Mouse (Mus musculus) stomach, embryonic 15.5 days (tissue): ENCODE measurements at regions not wholly inside any gene's neighbourhood (a gene's known extent, or its start where the extent isn't known, plus 50 kb on each side); places are given as distances from the start of the nearest gene placed in this dataset.

ENCODE experiments used
- ATAC-seq: fragments of 200-750 bp; cut with Nextera tagmentation; 2 replicates; pipeline ENCODE4 v1.8.0; 2017; ENCODE audit warnings: low read depth, moderate number of reproducible peaks, moderate TSS enrichment; ENCODE audit not compliant: insufficient read depth, low FRiP score
- H3K27ac ChIP-seq: fragments of 300-500 bp; sonication (generic); 2 replicates; pipeline ENCODE4 v1.5.1; 2015; ENCODE audit warnings: mild to moderate bottlenecking, inconsistent platforms
- H3K27me3 ChIP-seq: fragments of 300-500 bp; sonication (generic); replicated peaks from 2 replicates; pipeline ENCODE4 v1.6.1; 2015; ENCODE audit warnings: inconsistent platforms
- H3K36me3 ChIP-seq: fragments of 300-500 bp; sonication (generic); 2 replicates; pipeline ENCODE4 v1.6.1; 2015; ENCODE audit warnings: inconsistent platforms
- H3K4me1 ChIP-seq: fragments of 300-500 bp; sonication (generic); 2 replicates; pipeline ENCODE4 v1.6.1; 2015; ENCODE audit warnings: inconsistent platforms
- H3K4me2 ChIP-seq: fragments of 300-500 bp; sonication (generic); 2 replicates; pipeline ENCODE4 v1.6.1; 2015; ENCODE audit warnings: mild to moderate bottlenecking, inconsistent platforms
- H3K4me3 ChIP-seq: fragments of 300-500 bp; sonication (generic); replicated peaks from 2 replicates; pipeline ENCODE4 v1.5.1; 2015; ENCODE audit warnings: inconsistent platforms
- H3K9ac ChIP-seq: fragments of 300-500 bp; sonication (generic); 2 replicates; pipeline ENCODE4 v1.6.1; 2015; ENCODE audit warnings: inconsistent platforms
- H3K9me3 ChIP-seq: fragments of 300-500 bp; sonication (generic); 2 replicates; pipeline ENCODE4 v1.6.1; 2016; ENCODE audit warnings: inconsistent platforms
- WGBS: fragments of 180-500 bp; shearing (Covaris S2); methylation state at CpG from one replicate; pipeline ENCODE4 v1.1.7; 2015; 5-methylcytosine and 5-hydroxymethylcytosine counted together

DNA sequence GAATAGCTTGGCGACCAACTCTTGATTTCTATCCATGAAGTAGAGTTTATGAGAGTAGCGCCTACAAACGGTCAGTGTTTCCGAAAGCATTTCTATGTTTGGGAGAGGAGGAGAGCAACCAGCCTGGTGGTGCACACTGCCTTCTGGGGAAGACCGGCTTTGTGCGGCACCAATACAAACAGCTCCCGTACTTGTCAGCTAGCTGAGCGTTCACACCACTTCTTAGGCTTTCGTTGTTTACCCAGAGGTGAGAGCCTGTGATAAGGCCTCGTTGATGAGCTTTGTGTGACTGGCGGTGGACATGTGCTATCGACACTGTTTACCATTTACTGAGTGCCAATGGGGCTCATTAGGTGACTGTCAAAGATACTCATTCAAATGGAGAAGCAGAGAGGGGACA is 162.0 kb downstream of the Chic2 start:
- Histone ChIP-seq H3K4me3 (no peak overlapping the region), H3K9me3 (no peaks in the 10 kb centered on the region), H3K36me3 (no peaks in the 10 kb centered on the region), H3K4me1 (peaks cover 3% of the 10 kb centered on the region; the same call in 1 of the 2 replicates), H3K4me2 (no peak overlapping the region), H3K27me3 (no peaks in the 10 kb centered on the region), H3K9ac (no peak overlapping the region), H3K27ac (no peak overlapping the region)
- WGBS: 52% methylated on average over 12 of the region's 12 CpGs
- ATAC-seq: no peak

DNA sequence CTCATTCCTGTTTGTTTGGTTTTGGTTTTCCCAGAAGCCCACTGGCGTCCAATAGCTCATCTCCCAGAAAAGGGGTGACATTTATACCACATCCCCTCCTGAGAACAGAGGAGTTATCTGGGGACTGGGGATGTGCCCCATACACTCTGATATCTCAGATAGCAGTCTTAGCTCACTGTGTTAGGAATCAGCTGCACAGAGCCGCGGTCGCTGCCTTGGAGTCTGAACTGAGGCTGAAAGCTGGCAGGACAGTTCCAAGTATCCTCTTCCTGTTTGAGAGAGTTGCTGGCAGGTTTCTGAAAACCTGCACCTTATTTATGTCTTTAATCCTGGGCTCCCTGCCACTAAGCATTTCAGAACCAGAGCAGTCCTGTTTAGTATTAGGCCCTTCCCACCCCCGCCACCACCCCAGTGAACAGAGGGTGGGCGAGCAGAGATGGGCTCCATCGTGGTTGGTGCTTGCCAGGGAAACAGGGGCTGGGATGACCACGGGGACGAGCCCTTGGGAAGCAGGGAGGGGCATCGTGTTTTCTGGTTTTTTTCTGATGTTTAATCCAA is 163.8 kb downstream of the Chic2 start:
- ATAC-seq: peak; percentile 48; the same call in 1 of the 2 replicates
- Histone ChIP-seq H3K4me3 (no peak overlapping the region), H3K4me2 (no peak overlapping the region)

DNA sequence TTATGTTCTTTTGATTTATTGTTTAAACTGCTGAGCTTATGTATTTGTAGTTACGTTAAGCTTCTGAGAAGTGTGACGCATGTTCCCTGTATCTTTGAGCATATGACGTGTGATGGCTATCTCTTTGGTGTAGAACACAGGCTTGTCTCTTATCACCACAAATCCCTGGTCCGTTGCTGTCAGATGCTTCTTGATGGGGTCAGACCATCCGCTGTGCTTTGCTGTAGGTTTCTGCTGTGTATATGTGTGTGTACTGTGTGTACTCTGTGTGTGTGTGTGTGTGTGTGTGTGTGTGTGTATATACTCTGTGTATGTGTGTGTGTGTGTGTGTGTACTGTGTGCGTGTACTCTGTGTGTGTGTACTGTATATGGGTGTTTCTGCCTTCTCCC is 164.5 kb downstream of the Chic2 start:
- Histone ChIP-seq H3K36me3 (no peaks in the 10 kb centered on the region), H3K9ac (no peak overlapping the region), H3K27ac (no peak overlapping the region), H3K4me2 (no peak overlapping the region), H3K4me3 (no peak overlapping the region), H3K4me1 (peaks cover 12% of the 10 kb centered on the region), H3K27me3 (no peaks in the 10 kb centered on the region), H3K9me3 (no peaks in the 10 kb centered on the region)
- WGBS: 85% methylated on average over 6 of the region's 6 CpGs
- no peak for ATAC-seq

More for the DNA sequence above, 163.8 kb downstream of the Chic2 start:
- Histone ChIP-seq H3K36me3 (no peaks in the 10 kb centered on the region), H3K4me1 (peaks cover 10% of the 10 kb centered on the region), H3K9ac (no peak overlapping the region), H3K27me3 (no peaks in the 10 kb centered on the region), H3K9me3 (no peaks in the 10 kb centered on the region), H3K27ac (0 out of 2 replicates have a peak overlapping the region, but pooled peaks have one; percentile 54)
- WGBS: 51% methylated on average over 10 of the region's 10 CpGs

DNA sequence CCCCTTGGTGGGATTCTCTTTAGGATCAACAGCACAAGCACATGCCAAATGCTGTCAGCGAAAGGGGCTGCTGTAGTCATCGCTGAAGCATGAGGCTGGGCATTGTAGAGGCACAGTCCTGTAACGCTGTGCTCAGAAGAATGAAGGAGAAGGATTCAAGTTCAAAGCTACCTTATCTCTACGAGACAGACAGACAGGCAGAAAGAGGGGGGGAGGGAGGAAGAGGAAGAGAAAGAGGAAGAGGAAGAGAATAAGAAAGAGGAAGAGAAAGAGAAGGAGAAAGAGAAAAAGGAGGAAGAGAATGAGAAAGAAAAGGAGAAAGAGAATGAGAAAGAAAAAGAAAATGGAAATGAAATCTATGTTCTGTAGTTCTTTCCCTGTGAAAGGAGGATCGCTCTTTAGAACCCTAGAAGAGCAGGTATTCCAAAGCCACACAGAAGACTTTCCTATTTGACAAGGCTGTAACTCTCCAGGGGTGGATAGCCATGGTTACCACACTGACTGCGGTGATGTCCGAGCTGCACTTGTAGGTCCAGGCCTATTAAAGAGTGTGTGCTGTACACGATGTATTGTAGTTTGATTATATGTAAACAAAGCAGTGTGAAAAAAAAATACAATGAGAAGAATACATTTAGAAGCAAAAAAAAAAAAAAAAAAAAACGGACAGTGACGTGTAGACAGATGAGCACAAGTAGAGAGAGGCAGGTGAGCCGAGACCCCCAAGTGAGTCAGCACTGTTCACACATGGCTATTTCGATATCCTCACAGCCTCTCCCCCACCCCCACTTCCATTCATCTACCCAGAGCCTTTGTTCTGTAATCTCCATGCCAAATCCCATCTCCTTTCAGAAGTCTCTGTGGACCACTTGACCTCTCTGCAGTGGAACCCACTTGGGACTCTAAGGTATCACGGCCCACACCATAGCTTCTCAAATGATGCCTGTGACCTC is 165.2 kb downstream of the Chic2 start:
- WGBS: 73% methylated on average over 11 of the region's 13 CpGs
- Histone ChIP-seq H3K4me1 (peaks cover 18% of the 10 kb centered on the region), H3K4me2 (no peak overlapping the region)

DNA sequence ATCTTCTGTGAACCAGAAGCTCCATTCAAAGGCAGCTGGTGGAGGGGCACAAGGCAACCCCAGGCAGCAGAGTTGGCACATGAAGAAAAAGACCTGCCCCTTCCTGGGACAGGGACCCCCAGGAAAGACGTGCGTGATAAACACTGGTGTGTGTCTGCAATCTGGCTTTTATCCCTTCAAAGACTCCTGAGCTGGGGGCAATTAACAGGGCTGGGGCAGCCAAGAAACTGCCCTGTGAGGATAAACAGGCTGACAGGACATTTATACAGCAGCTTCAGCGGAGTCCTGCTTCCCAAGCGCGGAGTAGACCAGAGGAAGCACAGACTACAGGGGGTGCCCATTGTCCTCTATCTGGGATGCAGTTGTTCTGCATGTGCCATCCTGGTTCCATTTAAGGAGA is 167.0 kb downstream of the Chic2 start:
- ATAC-seq: no peak
- no peak overlapping the region for H3K27ac ChIP-seq
- H3K9ac ChIP-seq: no peak overlapping the region
- no peak overlapping the region for H3K4me3 ChIP-seq
- 23% methylated on average over 5 of the region's 5 CpGs for WGBS
- H3K36me3 ChIP-seq: no peaks in the 10 kb centered on the region
- H3K27me3 ChIP-seq: no peaks in the 10 kb centered on the region
- H3K9me3 ChIP-seq: no peaks in the 10 kb centered on the region
- no peak overlapping the region for H3K4me2 ChIP-seq
- peaks cover 19% of the 10 kb centered on the region for H3K4me1 ChIP-seq

More for the DNA sequence above, 165.2 kb downstream of the Chic2 start:
- Histone ChIP-seq H3K9ac (no peak overlapping the region), H3K27ac (no peak overlapping the region), H3K36me3 (no peaks in the 10 kb centered on the region), H3K4me3 (no peak overlapping the region), H3K27me3 (no peaks in the 10 kb centered on the region), H3K9me3 (no peaks in the 10 kb centered on the region)
- ATAC-seq: no peak

DNA sequence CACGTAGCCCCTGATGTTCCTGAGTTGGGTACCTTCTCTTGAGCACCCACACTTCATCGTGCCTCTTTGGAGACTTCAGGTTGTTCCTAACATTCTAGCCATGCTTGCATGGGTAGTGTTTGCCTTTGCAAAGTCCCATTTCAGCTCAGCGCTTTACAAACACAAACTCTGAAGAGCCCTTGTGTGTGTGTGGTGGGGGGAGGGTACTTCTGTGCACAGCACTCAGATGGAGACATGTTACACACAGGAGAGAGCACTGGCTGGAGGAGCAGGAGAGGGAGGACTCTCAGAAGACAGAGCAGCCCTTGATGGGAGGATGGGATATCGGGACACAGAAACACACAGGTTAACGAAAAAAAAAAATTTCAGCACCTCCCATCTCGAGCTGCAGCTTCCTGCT is 167.4 kb downstream of the Chic2 start:
- Histone ChIP-seq H3K9me3 (no peaks in the 10 kb centered on the region), H3K4me3 (no peak overlapping the region), H3K36me3 (no peaks in the 10 kb centered on the region), H3K27ac (no peak overlapping the region), H3K27me3 (no peaks in the 10 kb centered on the region), H3K4me2 (no peak overlapping the region), H3K9ac (no peak overlapping the region), H3K4me1 (peaks cover 19% of the 10 kb centered on the region)
- no peak for ATAC-seq
- WGBS: 27% methylated on average over 6 of the region's 6 CpGs

DNA sequence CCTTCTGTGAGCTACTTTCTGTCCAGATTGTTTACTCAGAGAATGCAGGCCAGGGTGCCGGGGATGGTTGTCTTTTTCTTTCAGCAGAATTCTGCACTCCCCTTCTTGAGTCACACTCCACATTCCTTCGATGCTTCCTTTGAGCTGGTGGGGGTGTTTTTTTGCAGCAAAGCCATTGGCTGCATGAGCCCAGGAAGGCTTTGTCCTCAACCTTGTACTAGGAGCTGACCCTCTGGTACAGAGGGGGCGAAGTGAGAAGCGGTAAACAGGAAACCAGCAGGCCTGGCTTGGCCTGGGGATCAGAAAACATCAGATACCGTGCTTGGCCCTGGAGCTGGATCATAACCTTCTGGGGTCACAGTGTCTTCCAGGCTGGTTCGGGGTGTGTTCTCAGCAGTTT is 169.9 kb downstream of the Chic2 start:
- Histone ChIP-seq H3K27me3 (no peaks in the 10 kb centered on the region), H3K27ac (no peak overlapping the region), H3K9me3 (no peaks in the 10 kb centered on the region), H3K36me3 (no peaks in the 10 kb centered on the region), H3K4me1 (peaks cover 19% of the 10 kb centered on the region), H3K4me2 (no peak overlapping the region), H3K4me3 (no peak overlapping the region), H3K9ac (no peak overlapping the region)
- 41% methylated on average over 6 of the region's 6 CpGs for WGBS
- ATAC-seq: no peak

DNA sequence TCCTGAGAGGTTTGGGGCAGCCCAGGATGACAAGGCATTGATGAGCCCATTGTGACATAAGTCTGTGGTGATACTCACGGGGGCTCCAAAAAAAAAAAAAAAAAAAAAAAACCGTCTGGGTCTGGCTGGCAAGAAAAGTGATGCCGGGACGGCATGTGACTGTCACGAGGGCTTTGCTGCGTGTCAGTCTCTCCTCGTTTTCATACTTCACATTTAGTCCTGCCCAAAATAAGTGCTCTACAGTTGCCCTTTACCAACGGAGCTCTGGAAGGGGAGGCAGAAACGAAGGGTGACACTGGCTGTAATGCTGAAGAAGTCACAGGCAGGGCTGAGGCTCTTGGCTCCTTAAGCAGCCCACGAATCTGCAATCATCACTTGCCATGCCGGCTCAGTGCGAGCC is 167.9 kb upstream of the Lnx1 start:
- ATAC-seq: no peak
- WGBS: 85% methylated on average over 12 of the region's 12 CpGs
- 0 out of 2 replicates have a peak, but pooled peaks cover 15% of the 10 kb centered on the region for H3K4me1 ChIP-seq
- H3K4me3 ChIP-seq: no peak overlapping the region
- no peak overlapping the region for H3K4me2 ChIP-seq
- no peak overlapping the region for H3K27ac ChIP-seq
- no peaks in the 10 kb centered on the region for H3K27me3 ChIP-seq
- H3K9ac ChIP-seq: no peak overlapping the region
- H3K9me3 ChIP-seq: no peaks in the 10 kb centered on the region
- H3K36me3 ChIP-seq: no peaks in the 10 kb centered on the region

DNA sequence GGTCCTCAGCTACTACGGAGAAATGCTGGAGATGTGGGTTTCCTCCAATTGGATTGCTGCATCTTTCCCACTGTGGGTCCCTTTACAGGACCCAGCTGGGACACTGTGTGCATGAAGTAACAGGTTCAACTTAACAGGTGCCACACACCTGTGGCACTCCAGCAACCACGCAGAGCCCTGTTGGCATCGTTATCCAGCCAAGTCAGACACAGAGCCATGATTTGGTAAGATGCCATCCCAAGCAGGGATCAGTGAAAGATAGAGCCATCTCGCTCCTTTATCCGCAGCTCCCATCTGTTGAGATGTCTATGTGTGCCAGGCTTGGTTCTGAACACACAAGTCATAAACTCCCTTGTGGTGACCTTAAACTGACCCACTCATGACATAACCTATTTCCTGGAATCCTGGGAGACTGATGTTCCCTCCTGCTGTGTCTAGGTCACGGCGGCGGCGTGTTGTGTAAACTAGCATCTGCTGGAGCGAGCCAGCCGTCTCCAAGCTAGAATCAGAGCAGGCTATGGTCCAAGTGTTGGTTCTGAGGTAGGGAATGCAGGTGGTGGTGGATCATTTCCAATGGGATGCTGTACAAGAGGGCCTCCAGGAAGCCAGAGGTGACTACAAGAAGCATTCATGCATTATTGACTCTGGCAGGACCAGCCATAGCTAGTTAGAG is 164.5 kb upstream of the Lnx1 start:
- H3K4me1 ChIP-seq: peaks cover 9% of the 10 kb centered on the region; the same call in 1 of the 2 replicates
- no peak overlapping the region for H3K27ac ChIP-seq
- ATAC-seq: no peak
- H3K36me3 ChIP-seq: no peaks in the 10 kb centered on the region
- H3K4me2 ChIP-seq: no peak overlapping the region
- no peak overlapping the region for H3K9ac ChIP-seq
- no peak overlapping the region for H3K4me3 ChIP-seq
- no peaks in the 10 kb centered on the region for H3K9me3 ChIP-seq
- H3K27me3 ChIP-seq: no peaks in the 10 kb centered on the region
- 85% methylated on average over 11 of the region's 11 CpGs for WGBS

DNA sequence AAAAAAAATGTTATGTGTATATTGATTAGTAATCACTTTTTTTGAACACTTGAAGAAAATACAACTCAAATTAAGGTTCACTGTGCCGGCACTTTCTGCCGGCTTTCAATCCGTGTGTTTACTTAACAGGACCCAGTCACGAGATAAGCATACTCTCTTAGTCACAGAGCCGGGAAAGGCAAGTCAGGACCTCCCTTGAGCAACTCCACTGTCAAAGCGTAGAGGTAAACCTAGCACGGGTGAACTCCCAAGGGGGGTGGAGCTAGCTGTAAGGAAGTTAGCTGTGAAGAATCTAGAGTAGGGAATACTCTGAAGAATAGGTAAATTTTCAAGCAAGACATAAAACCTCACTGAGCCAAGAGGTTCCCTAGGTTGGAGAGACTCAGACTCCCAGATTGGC is 164.0 kb upstream of the Lnx1 start:
- no peak overlapping the region for H3K9ac ChIP-seq
- ATAC-seq: peak; percentile 79
- WGBS: 14% methylated on average over 7 of the region's 7 CpGs

DNA sequence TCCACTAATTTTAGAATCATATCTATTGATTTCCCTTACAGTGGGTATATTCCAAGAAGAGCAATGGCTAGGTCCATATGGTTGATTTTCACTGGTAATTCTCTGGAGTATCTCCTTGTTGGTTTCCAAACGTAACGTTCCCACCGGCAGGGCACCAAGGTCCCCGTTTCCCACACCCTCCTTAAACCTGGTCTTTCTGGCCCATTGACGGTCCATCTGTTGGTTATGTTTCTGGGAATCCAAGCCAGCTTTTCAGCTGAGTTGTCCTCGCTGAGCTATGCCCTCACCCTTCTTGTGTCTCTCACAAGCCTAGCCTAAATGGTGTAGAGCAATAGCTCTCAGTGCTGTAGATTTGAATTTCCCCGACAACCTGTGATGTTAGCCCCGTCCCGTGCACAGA is 162.7 kb upstream of the Lnx1 start:
- Histone ChIP-seq H3K4me2 (no peak overlapping the region), H3K9me3 (no peaks in the 10 kb centered on the region), H3K9ac (no peak overlapping the region), H3K4me1 (peaks cover 9% of the 10 kb centered on the region; the same call in 1 of the 2 replicates), H3K27ac (no peak overlapping the region), H3K4me3 (no peak overlapping the region), H3K36me3 (no peaks in the 10 kb centered on the region), H3K27me3 (no peaks in the 10 kb centered on the region)
- no peak for ATAC-seq
- 91% methylated on average over 9 of the region's 9 CpGs for WGBS

More for the DNA sequence above, 164.0 kb upstream of the Lnx1 start:
- Histone ChIP-seq H3K27me3 (no peaks in the 10 kb centered on the region), H3K27ac (no peak overlapping the region), H3K36me3 (no peaks in the 10 kb centered on the region), H3K4me1 (peaks cover 9% of the 10 kb centered on the region; the same call in 1 of the 2 replicates), H3K4me3 (no peak overlapping the region), H3K9me3 (no peaks in the 10 kb centered on the region), H3K4me2 (no peak overlapping the region)
